Mouse (Mus musculus): ENCODE measurements around the gene G530012D18Rik. TPM values are rescaled to one million over a fixed set of nuclear protein-coding genes. Genes with fewer than 3 reads are reported as not detected.
A peak's percentile ranks its signal among the peaks of the same experiment; 100 is the strongest.
"Not testable (repeated sequence)": the region's sequence is repeated elsewhere in the genome, so short reads cannot be mapped to it uniquely, and the experiment has no call there.

G530012D18Rik gene
- polyA plus RNA-seq, 1 experiment: not detected

DNA sequence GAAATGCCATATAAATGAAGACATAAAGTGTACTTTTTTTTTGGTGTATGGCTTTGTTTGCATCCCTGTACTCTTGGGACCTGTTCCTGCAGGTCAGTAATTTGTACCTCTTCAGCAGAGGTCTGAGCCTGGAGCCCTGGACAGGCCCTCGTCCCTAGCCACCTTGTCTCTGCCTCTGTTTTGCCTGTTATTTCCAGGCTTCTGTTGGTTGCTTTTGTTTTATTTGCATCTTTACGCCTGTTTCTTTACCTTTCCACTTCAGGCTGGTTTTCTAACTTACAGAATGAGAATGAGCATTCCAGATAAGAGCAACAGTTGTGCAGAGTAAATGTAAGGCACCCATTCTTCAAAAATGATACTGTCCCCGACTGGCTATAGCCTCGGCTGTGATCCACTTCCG, 24.6 kb downstream of the G530012D18Rik start, which contains the start of gene Sp140:
TSS of gene Sp140 (plus strand) at position 301 of the 400 bp plus-strand sequence.
- peak within 1 kb of the TSS; percentile 56 for H3K4me3 ChIP-seq (replicated peaks; ENCODE audit: extremely low read depth, low read depth, low read length)
- H3K4me1 ChIP-seq (ENCODE audit: control insufficient read depth, insufficient read depth, low read length); DNase-seq: not testable (repeated sequence)
- 44% methylated on average over 1 of the region's 5 CpGs for WGBS

GRCm38 (mm10) chr1:85600794-85601193, 25.3 kb downstream of the G530012D18Rik start:
- WGBS: 51% methylated on average over 4 of the region's 4 CpGs
- peak; percentile 50 for DNase-seq

GRCm38 (mm10) chr1:85604341-85604740, 28.9 kb downstream of the G530012D18Rik start:
- not testable (repeated sequence) for DNase-seq; H3K4me3 ChIP-seq (replicated peaks; ENCODE audit: extremely low read depth, low read depth, low read length); H3K4me1 ChIP-seq (ENCODE audit: control insufficient read depth, insufficient read depth, low read length)
- WGBS: no CpG with 5 or more reads among the region's 1 CpGs

More at GRCm38 (mm10) chr1:85600794-85601193, 25.3 kb downstream of the G530012D18Rik start:
- not testable (repeated sequence) for H3K4me1 ChIP-seq (ENCODE audit: control insufficient read depth, insufficient read depth, low read length)
- H3K4me3 ChIP-seq (replicated peaks; ENCODE audit: extremely low read depth, low read depth, low read length): peak overlapping the region; percentile 56

DNA sequence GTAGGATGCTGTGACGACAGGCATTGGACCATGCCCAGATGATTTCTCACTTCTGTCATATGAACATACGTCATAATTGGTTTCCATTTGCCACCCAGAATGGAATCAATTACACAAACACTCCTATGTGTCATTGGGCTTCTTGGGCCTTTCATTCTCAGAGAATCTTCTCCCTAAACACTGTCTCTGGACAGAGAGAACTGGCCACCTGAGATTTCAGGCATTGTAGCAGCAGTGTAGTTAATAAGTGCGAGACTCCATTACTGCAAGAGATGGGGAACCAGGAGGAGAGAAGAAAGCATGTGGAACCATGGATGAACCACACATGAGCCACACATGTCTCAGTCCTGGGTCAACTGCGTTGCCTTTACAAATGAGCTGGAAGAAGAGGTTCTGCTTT, 32.9 kb downstream of the G530012D18Rik start:
- not testable (repeated sequence) for DNase-seq; H3K4me1 ChIP-seq (ENCODE audit: control insufficient read depth, insufficient read depth, low read length); H3K4me3 ChIP-seq (replicated peaks; ENCODE audit: extremely low read depth, low read depth, low read length)
- 73% methylated on average over 4 of the region's 4 CpGs for WGBS

GRCm38 (mm10) chr1:85610581-85610980, 35.1 kb downstream of the G530012D18Rik start:
- H3K4me3 ChIP-seq (replicated peaks; ENCODE audit: extremely low read depth, low read depth, low read length); DNase-seq; H3K4me1 ChIP-seq (ENCODE audit: control insufficient read depth, insufficient read depth, low read length): not testable (repeated sequence)
- no CpG with 5 or more reads among the region's 4 CpGs for WGBS

- DNase-seq: not testable (repeated sequence)
Measured at GRCm38 (mm10) chr1:85615096-85615495, 39.6 kb downstream of the G530012D18Rik start.

DNA sequence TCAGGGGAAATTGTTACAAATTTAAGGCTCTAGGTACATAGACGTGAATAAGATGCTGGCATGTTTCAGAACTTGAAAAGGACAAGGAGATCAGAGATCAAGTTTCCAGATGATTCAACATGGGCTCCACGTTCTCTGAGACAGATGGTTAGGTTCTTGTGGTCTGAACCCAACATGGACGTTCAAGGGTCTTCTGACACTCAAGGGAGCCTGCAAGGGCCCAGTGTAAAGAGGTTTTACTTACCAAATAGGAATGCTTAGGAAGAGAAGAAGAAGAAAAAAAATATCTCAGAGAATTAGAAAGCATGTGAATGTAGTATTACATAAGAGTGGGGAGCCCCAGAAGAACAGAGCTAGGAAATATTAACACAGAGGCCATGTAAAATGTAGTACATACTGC, 40.3 kb downstream of the G530012D18Rik start:
- H3K4me1 ChIP-seq (ENCODE audit: control insufficient read depth, insufficient read depth, low read length); H3K4me3 ChIP-seq (replicated peaks; ENCODE audit: extremely low read depth, low read depth, low read length); DNase-seq: not testable (repeated sequence)
- 62% methylated on average over 3 of the region's 3 CpGs for WGBS

More at GRCm38 (mm10) chr1:85615096-85615495, 39.6 kb downstream of the G530012D18Rik start:
- H3K4me1 ChIP-seq (ENCODE audit: control insufficient read depth, insufficient read depth, low read length); H3K4me3 ChIP-seq (replicated peaks; ENCODE audit: extremely low read depth, low read depth, low read length): not testable (repeated sequence)
- WGBS: 91% methylated on average over 3 of the region's 3 CpGs

- not testable (repeated sequence) for H3K4me1 ChIP-seq (ENCODE audit: control insufficient read depth, insufficient read depth, low read length); DNase-seq; H3K4me3 ChIP-seq (replicated peaks; ENCODE audit: extremely low read depth, low read depth, low read length)
- WGBS: 57% methylated on average over 4 of the region's 5 CpGs
Measured at GRCm38 (mm10) chr1:85617161-85617560, 41.7 kb downstream of the G530012D18Rik start.

GRCm38 (mm10) chr1:85618689-85619088, 43.2 kb downstream of the G530012D18Rik start:
- not testable (repeated sequence) for H3K4me3 ChIP-seq (replicated peaks; ENCODE audit: extremely low read depth, low read depth, low read length); H3K4me1 ChIP-seq (ENCODE audit: control insufficient read depth, insufficient read depth, low read length); DNase-seq
- WGBS: 71% methylated on average over 1 of the region's 1 CpGs

Other genes with a start within 250 kb of the G530012D18Rik start
- gene Sp110, start 23.1 kb downstream of the G530012D18Rik start, polyA plus RNA-seq (2012; rRNA removed): 13.7 and 20.1 TPM in 2 replicates
- 6.3 and 11.4 TPM in 2 replicates for gene Sp140, start 24.7 kb downstream of the G530012D18Rik start, polyA plus RNA-seq (2012; rRNA removed)
- 15.7 and 26.4 TPM in 2 replicates for gene Sp100, start 74.3 kb downstream of the G530012D18Rik start, polyA plus RNA-seq (2012; rRNA removed)
- 3.0 and 3.6 TPM in 2 replicates for gene A630001G21Rik, start 203.0 kb downstream of the G530012D18Rik start, polyA plus RNA-seq (2012; rRNA removed)
- gene Cab39, start 217.8 kb downstream of the G530012D18Rik start, polyA plus RNA-seq (2012; rRNA removed): 43.8 and 48.3 TPM in 2 replicates